Mouse (Mus musculus) ES-E14 (cell line): Measurements from ENCODE around the gene Izumo1r.

ENCODE experiments used
- CHD2 ChIP-seq: IDR thresholded peaks from 2 replicates; pipeline ENCODE4 v1.6.1; 2014; ENCODE audit warnings: mild to moderate bottlenecking, low read depth, low read length, inconsistent platforms
- HCFC1 ChIP-seq: IDR thresholded peaks from 2 replicates; pipeline ENCODE4 v1.6.1; 2012; ENCODE audit warnings: low read length, inconsistent platforms, borderline replicate concordance; ENCODE audit not compliant: insufficient read depth
- MAFK ChIP-seq: IDR thresholded peaks from 2 replicates; pipeline ENCODE4 v1.6.1; 2014; ENCODE audit warnings: mild to moderate bottlenecking, low read depth, low read length, inconsistent platforms; ENCODE audit not compliant: insufficient read depth
- ZC3H11A ChIP-seq: IDR thresholded peaks from 2 replicates; pipeline ENCODE4 v1.6.1; 2012; ENCODE audit warnings: low read depth, mild to moderate bottlenecking, inconsistent platforms, low read length, borderline replicate concordance
- ZNF384 ChIP-seq: IDR thresholded peaks from 2 replicates; pipeline ENCODE4 v1.6.1; 2012; ENCODE audit warnings: low read depth, low read length, inconsistent platforms

GRCm38 (mm10) chr9:14951072-14951471 is 47.3 kb upstream of the Izumo1r start:
- TF ChIP-seq ZNF384 (no peak), HCFC1 (no peak), ZC3H11A (no peak), CHD2 (no peak), MAFK (no peak)
